ENCODE assay signal across 7 mouse cellular contexts in the genomic region with DNA sequence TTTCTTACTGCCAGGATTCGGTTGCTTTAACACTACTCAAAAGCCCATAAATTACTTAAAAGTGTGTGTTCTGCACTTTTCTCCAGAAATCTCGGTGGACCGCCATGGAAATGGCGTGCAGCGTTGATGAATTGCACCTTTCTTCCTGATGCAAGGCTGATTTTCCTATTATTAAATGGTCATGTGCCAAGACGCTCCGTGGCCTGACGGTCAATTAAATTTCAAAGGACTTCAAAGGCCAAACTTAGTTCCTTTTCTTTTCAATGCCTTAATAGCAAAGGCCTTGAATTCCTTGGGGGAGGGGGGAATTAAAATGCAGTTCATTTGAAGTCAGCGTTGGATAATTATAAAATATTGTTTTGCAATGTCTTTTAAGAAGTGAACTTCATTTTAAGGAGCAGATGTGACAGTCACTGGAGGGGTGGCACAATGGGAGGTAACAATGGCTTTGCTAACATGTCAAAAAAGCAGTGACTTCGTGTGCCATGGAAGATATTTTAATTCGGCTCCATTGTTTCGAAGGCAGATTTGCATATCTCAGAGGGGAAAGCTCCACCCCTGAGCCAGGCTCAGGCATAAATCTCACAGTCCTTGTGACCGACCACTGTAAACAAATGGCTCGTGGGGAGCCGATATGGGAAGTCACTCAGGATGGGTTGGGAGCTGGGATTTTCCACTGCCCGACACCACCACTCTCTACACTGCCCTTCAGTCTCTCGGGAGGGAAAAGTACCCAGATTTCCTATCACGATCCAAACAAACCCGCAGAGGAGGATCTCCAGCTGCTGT. TPM values are rescaled to one million over a fixed set of nuclear protein-coding genes. Genes with fewer than 3 reads are reported as not detected.
A peak's percentile ranks its signal among the peaks of the same experiment; 100 is the strongest.
DNase-seq lines count a peak whose midpoint lies in the region; ATAC-seq and TF ChIP-seq lines count a peak whose summit lies in the region.

No protein-coding gene starts in this region.

- H3K9ac ChIP-seq in lung, embryonic 16.5 days (ENCODE audit: low read length) = no peak overlapping the region
- H3K9ac ChIP-seq in forebrain, embryonic 14.5 days (ENCODE audit: low read length) = no peak overlapping the region
- H3K9ac ChIP-seq in kidney, postnatal 0 days (ENCODE audit: low read depth, low read length) = no peak overlapping the region
- H3K9ac ChIP-seq in stomach, postnatal 0 days (ENCODE audit: low read length) = no peak overlapping the region

- no peaks in the 10 kb centered on the region for H3K27me3 ChIP-seq in lung, embryonic 16.5 days (ENCODE audit: control insufficient read depth, insufficient read depth, low read depth, low read length)
- no peaks in the 10 kb centered on the region for H3K27me3 ChIP-seq in forebrain, embryonic 14.5 days (replicated peaks; ENCODE audit: control insufficient read depth, insufficient read depth, low read length)
- no peaks in the 10 kb centered on the region for H3K27me3 ChIP-seq in kidney, postnatal 0 days (ENCODE audit: insufficient read depth, low read length)
- no peaks in the 10 kb centered on the region for H3K27me3 ChIP-seq in stomach, postnatal 0 days (ENCODE audit: control insufficient read depth, insufficient read depth, low read length)

- no peak overlapping the region for H3K4me3 ChIP-seq in lung, embryonic 16.5 days (ENCODE audit: low read length)
- no peak overlapping the region for H3K4me3 ChIP-seq in forebrain, embryonic 14.5 days (ENCODE audit: low read depth, low read length)
- H3K4me3 ChIP-seq in kidney, postnatal 0 days (replicated peaks; ENCODE audit: low read depth, low read length) = 0 out of 2 replicates have a peak overlapping the region, but pooled peaks have one; percentile 0
- H3K4me3 ChIP-seq in stomach, postnatal 0 days (ENCODE audit: low read depth, low read length) = no peak overlapping the region

- no peak for TF ChIP-seq EP300 in stomach, postnatal 0 days (optimal IDR thresholded peaks at IDR 0.05)

- H3K36me3 ChIP-seq in lung, embryonic 16.5 days (ENCODE audit: control insufficient read depth, insufficient read depth, low read length) = no peaks in the 10 kb centered on the region
- H3K36me3 ChIP-seq in forebrain, embryonic 14.5 days (ENCODE audit: control insufficient read depth, insufficient read depth, low read length) = no peaks in the 10 kb centered on the region
- H3K36me3 ChIP-seq in kidney, postnatal 0 days (ENCODE audit: insufficient read depth, low read length) = no peaks in the 10 kb centered on the region
- H3K36me3 ChIP-seq in stomach, postnatal 0 days (ENCODE audit: control insufficient read depth, insufficient read depth, low read length) = no peaks in the 10 kb centered on the region

- no peak for DNase-seq in lung, postnatal 25 days (ENCODE audit: low spot score)
- peak; percentile 58 for DNase-seq in forebrain, embryonic 14.5 days (ENCODE audit: low spot score)
- peak; percentile 76 for DNase-seq in kidney, postnatal 0 days (ENCODE audit: low spot score)
- DNase-seq in stomach, postnatal 0 days (ENCODE audit: low spot score) = no peak
- DNase-seq in urinary bladder, postnatal 36 days (ENCODE audit: low spot score in 2 of 2) = no peak
- DNase-seq in thymus, adult 18-20 months = no peak

- no peak for TF ChIP-seq CTCF in kidney, postnatal 0 days (IDR thresholded peaks at IDR 0.05; ENCODE audit: low read depth)
- no peak for TF ChIP-seq CTCF in stomach, postnatal 0 days (IDR thresholded peaks at IDR 0.05; ENCODE audit: low read depth)

- H3K9me3 ChIP-seq in lung, embryonic 16.5 days (ENCODE audit: control insufficient read depth, low read length) = no peaks in the 10 kb centered on the region
- H3K9me3 ChIP-seq in forebrain, embryonic 14.5 days (replicated peaks; ENCODE audit: control insufficient read depth, low read length) = no peaks in the 10 kb centered on the region
- no peaks in the 10 kb centered on the region for H3K9me3 ChIP-seq in kidney, postnatal 0 days (replicated peaks; ENCODE audit: low read length)
- H3K9me3 ChIP-seq in stomach, postnatal 0 days (ENCODE audit: control insufficient read depth, low read length) = no peaks in the 10 kb centered on the region

- WGBS in lung, embryonic 16.5 days = 26% methylated on average over 19 of the region's 19 CpGs
- WGBS in forebrain, embryonic 14.5 days = 6% methylated on average over 19 of the region's 19 CpGs
- WGBS in kidney, postnatal 0 days = 11% methylated on average over 19 of the region's 19 CpGs
- 35% methylated on average over 19 of the region's 19 CpGs for WGBS in stomach, postnatal 0 days

- ATAC-seq in lung, embryonic 16.5 days (ENCODE audit: low read depth) = peak; percentile 59; the same call in 1 of the 2 replicates
- peak; percentile 60 for ATAC-seq in forebrain, embryonic 14.5 days
- peak; percentile 73 for ATAC-seq in kidney, postnatal 0 days (replicated peaks; ENCODE audit: low FRiP score, low read depth)
- no peak for ATAC-seq in stomach, postnatal 0 days (ENCODE audit: low FRiP score, low TSS enrichment)

- no peak overlapping the region for H3K27ac ChIP-seq in lung, embryonic 16.5 days (ENCODE audit: low read length)
- H3K27ac ChIP-seq in forebrain, embryonic 14.5 days (ENCODE audit: low read depth, low read length) = no peak overlapping the region
- H3K27ac ChIP-seq in kidney, postnatal 0 days = no peak overlapping the region
- no peak overlapping the region for H3K27ac ChIP-seq in stomach, postnatal 0 days (replicated peaks)

- H3K4me1 ChIP-seq in lung, embryonic 16.5 days (replicated peaks; ENCODE audit: control insufficient read depth, insufficient read depth, low read length) = peaks cover 5% of the 10 kb centered on the region; the same call in 1 of the 2 replicates
- no peaks in the 10 kb centered on the region; the same call in 1 of the 2 replicates for H3K4me1 ChIP-seq in forebrain, embryonic 14.5 days (ENCODE audit: control insufficient read depth, insufficient read depth, low read length)
- 0 out of 2 replicates have a peak, but pooled peaks cover 5% of the 10 kb centered on the region for H3K4me1 ChIP-seq in kidney, postnatal 0 days (replicated peaks; ENCODE audit: insufficient read depth, low read length)
- peaks cover 5% of the 10 kb centered on the region; the same call in 1 of the 2 replicates for H3K4me1 ChIP-seq in stomach, postnatal 0 days (replicated peaks; ENCODE audit: control insufficient read depth, insufficient read depth)

- H3K4me2 ChIP-seq in lung, embryonic 16.5 days (ENCODE audit: low read depth, low read length) = peak overlapping the region; percentile 23; the same call in 1 of the 2 replicates
- H3K4me2 ChIP-seq in forebrain, embryonic 14.5 days (ENCODE audit: low read length) = peak overlapping the region; percentile 18; the same call in 1 of the 2 replicates
- peak overlapping the region; percentile 48 for H3K4me2 ChIP-seq in kidney, postnatal 0 days (ENCODE audit: low read length)
- peak overlapping the region; percentile 14; the same call in 1 of the 2 replicates for H3K4me2 ChIP-seq in stomach, postnatal 0 days (replicated peaks; ENCODE audit: low read depth)

RNA-seq across cellular contexts. Expression of gene Irs2, which starts 27.6 kb away (rescaled TPM):
- polyA plus RNA-seq in lung, embryonic 16.5 days (2015; fragmentation: Nextera tagmentation; extraction: Ambion mirVana) = 2.8 and 2.9 TPM in 2 replicates
- polyA plus RNA-seq in forebrain, embryonic 14.5 days (2014; fragmentation: Nextera tagmentation; extraction: Ambion mirVana) = 3.9 and 4.0 TPM in 2 replicates
- 7.0 and 8.5 TPM in 2 replicates for polyA plus RNA-seq in kidney, postnatal 0 days (2015; fragmentation: Nextera tagmentation; extraction: Ambion mirVana)
- polyA plus RNA-seq in stomach, postnatal 0 days (2015; fragmentation: Nextera tagmentation; extraction: Ambion mirVana) = 3.3 and 3.9 TPM in 2 replicates

Comparison
In these comparisons a context has a peak if more than half of its experiments do, and no peak if none do; other contexts are left out.
1. DNase-seq: peak in forebrain, embryonic 14.5 days (single experiment) and kidney, postnatal 0 days (single experiment); none in lung, postnatal 25 days (single experiment), stomach, postnatal 0 days (single experiment), urinary bladder, postnatal 36 days (0 of 2) and thymus, adult 18-20 months (0 of 2).
2. Peak in every context shown above with its lines, with median percentiles within 50 percentile points of each other: H3K4me2 ChIP-seq.